Mouse (Mus musculus) G1E (cell line): ENCODE data around the gene Rplp1.
A peak's percentile ranks its signal among the peaks of the same experiment; 100 is the strongest.

Source experiments
- CTCF ChIP-seq: IDR thresholded peaks from 2 replicates; pipeline ENCODE4 v1.5.1; 2012; ENCODE audit warnings: low read depth, low read length, inconsistent platforms, mixed read lengths
- GATA1 ChIP-seq: IDR thresholded peaks from 2 replicates; pipeline ENCODE4 v1.6.1; 2012; ENCODE audit warnings: borderline replicate concordance, low read length, inconsistent platforms, mixed read lengths
- POLR2AphosphoS5 ChIP-seq: IDR thresholded peaks from 2 replicates; pipeline ENCODE4 v1.6.1; 2012; ENCODE audit warnings: low read depth, low read length, inconsistent platforms; ENCODE audit not compliant: insufficient replicate concordance
- TAL1 ChIP-seq: conservative IDR thresholded peaks from 2 replicates; pipeline ENCODE4 v1.6.1; 2012; ENCODE audit warnings: low read depth, low read length, inconsistent platforms, mixed read lengths

GRCm38 (mm10) chr9:61945973-61946611 is 31.8 kb upstream of the Rplp1 start:
- TF ChIP-seq GATA1 (no peak), CTCF (no peak), TAL1 (peak; percentile 30; the same call in 1 of the 2 replicates), POLR2AphosphoS5 (no peak)
